Mouse (Mus musculus): ENCODE data around the gene Fastkd5. TPM values are rescaled to one million over a fixed set of nuclear protein-coding genes. Genes with fewer than 3 reads are reported as not detected.
A peak's percentile ranks its signal among the peaks of the same experiment; 100 is the strongest.

Gene Fastkd5
- polyA plus RNA-seq, 1 experiment from 2014 or later: 14.0 TPM

DNA sequence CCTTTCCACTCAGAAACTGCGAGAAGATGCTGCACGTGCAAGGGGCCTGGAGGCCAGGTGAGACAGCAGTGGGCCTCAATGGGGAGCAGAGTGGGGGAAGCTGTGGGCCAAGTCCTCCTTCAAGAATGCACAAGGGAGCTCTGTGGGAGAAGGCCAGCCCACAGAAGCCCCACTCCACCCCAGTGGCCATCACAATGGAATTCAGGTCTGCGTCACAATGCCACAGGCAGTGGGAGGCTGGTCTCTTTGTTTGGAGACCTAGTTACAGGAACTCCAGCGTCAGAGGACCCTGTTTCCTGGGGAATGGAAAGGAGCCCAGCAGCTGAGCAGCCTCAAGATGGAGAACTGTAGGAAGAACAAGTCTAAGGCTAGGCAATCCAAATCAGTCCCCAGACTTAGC lies 40.7 kb downstream of the Fastkd5 start:
- Histone ChIP-seq H3K27ac (ENCODE audit: low read depth, low read length) (no peak overlapping the region), H3K27me3 (replicated peaks; ENCODE audit: control insufficient read depth, insufficient read depth, low read length) (no peaks in the 10 kb centered on the region), H3K4me3 (ENCODE audit: low read depth, low read length) (no peak overlapping the region), H3K4me2 (ENCODE audit: low read length) (no peak overlapping the region), H3K4me1 (ENCODE audit: control insufficient read depth, insufficient read depth, low read length) (no peaks in the 10 kb centered on the region), H3K9ac (ENCODE audit: low read length) (no peak overlapping the region), H3K36me3 (ENCODE audit: control insufficient read depth, insufficient read depth, low read length) (peaks cover 21% of the 10 kb centered on the region), H3K9me3 (replicated peaks; ENCODE audit: control insufficient read depth, low read length) (no peaks in the 10 kb centered on the region)
- DNase-seq (ENCODE audit: low spot score) (no peak), ATAC-seq (no peak)
- 47% methylated on average over 4 of the region's 4 CpGs for WGBS

DNA sequence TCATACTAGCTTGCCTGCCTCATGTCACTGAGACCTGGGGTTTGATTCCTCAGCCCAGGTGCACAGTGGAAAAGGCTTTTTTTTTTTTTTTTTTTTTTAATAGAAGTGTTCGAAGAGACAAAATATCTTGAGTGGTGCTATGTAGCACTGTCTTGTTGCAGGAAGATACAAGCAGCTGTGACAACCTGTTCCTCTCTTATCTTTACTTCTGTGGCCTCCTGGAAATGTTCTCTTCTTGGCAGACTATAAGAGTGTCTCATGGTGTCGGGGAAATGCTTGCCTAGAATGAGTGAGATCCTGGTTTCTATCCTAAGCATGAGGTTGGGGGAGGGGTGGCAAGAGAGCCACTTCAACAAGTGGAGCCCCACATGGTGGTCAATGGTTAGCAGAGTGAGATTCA lies 41.5 kb downstream of the Fastkd5 start:
- no peaks in the 10 kb centered on the region for H3K4me1 ChIP-seq (ENCODE audit: control insufficient read depth, insufficient read depth, low read length)
- no peak overlapping the region for H3K4me2 ChIP-seq (ENCODE audit: low read length)
- peaks cover 20% of the 10 kb centered on the region for H3K36me3 ChIP-seq (ENCODE audit: control insufficient read depth, insufficient read depth, low read length)
- no peak overlapping the region for H3K9ac ChIP-seq (ENCODE audit: low read length)
- DNase-seq (ENCODE audit: low spot score) (no peak), ATAC-seq (no peak)
- 87% methylated on average over 2 of the region's 2 CpGs for WGBS
- H3K4me3 ChIP-seq (ENCODE audit: low read depth, low read length): no peak overlapping the region
- no peaks in the 10 kb centered on the region for H3K27me3 ChIP-seq (replicated peaks; ENCODE audit: control insufficient read depth, insufficient read depth, low read length)
- H3K27ac ChIP-seq (ENCODE audit: low read depth, low read length): no peak overlapping the region
- no peaks in the 10 kb centered on the region for H3K9me3 ChIP-seq (replicated peaks; ENCODE audit: control insufficient read depth, low read length)

DNA sequence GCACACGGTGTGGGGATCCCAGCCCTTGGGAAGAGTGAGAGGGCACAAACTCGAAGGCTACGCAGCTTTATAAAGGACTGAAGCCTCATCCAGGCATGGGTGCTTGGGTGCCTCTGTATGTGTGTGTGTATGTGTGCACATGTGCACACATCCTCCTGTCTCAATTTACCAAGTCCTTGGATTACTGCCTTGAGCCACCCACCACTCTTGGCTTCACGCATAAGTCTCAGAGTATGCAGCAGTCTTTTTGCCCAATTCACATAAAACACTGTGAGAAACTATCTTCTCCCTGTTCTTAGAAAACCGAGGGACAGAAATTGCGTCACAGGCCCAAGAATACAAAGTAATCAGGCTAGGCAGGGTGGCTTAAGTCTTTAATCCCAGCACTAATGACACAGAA lies 43.8 kb downstream of the Fastkd5 start:
- no peaks in the 10 kb centered on the region for H3K9me3 ChIP-seq (replicated peaks; ENCODE audit: control insufficient read depth, low read length)
- ATAC-seq: no peak
- no peak for DNase-seq (ENCODE audit: low spot score)

DNA sequence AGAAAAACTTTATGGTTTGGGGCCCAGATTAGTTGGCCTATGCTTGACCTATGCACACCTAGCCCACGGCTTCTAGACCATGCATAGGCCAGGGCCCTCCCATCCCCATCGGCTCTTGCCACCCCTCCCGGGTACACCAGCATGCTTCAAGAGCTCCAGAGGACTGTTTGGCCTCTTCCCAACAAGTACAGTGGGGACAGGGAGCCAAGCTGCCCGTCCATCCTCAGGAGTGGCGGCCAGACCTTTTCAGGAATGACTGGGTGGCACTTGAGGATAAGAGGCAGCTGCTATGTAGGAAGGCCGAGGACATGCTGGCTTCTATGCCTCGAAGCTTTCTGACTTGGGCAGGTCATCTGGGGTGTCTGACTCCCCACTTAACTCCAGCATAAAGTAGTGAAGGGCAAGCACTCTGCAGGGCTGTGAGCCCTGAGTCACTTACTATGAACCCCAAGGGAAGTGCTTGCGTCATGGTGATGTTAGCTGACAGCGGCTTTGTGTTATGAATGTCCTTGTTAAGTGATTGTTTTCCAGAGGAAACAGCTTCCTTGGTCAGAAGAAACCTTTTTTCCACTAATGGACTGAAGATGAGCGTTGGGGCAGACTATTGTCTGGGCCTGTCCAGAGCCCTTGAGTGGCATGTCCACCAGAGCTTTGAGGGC lies 45.8 kb downstream of the Fastkd5 start:
- H3K9me3 ChIP-seq (replicated peaks; ENCODE audit: control insufficient read depth, low read length): no peaks in the 10 kb centered on the region
- no peaks in the 10 kb centered on the region for H3K36me3 ChIP-seq (ENCODE audit: control insufficient read depth, insufficient read depth, low read length)
- H3K4me3 ChIP-seq (ENCODE audit: low read depth, low read length): no peak overlapping the region
- H3K27me3 ChIP-seq (replicated peaks; ENCODE audit: control insufficient read depth, insufficient read depth, low read length): peaks cover 36% of the 10 kb centered on the region
- no peak overlapping the region for H3K9ac ChIP-seq (ENCODE audit: low read length)
- no peak overlapping the region for H3K27ac ChIP-seq (ENCODE audit: low read depth, low read length)
- WGBS: 81% methylated on average over 10 of the region's 10 CpGs
- ATAC-seq (no peak), DNase-seq (ENCODE audit: low spot score) (no peak)
- H3K4me1 ChIP-seq (ENCODE audit: control insufficient read depth, insufficient read depth, low read length): no peaks in the 10 kb centered on the region
- H3K4me2 ChIP-seq (ENCODE audit: low read length): no peak overlapping the region

More for the DNA sequence above, 43.8 kb downstream of the Fastkd5 start:
- H3K4me3 ChIP-seq (ENCODE audit: low read depth, low read length): no peak overlapping the region
- no peaks in the 10 kb centered on the region for H3K4me1 ChIP-seq (ENCODE audit: control insufficient read depth, insufficient read depth, low read length)
- H3K27ac ChIP-seq (ENCODE audit: low read depth, low read length): no peak overlapping the region
- peaks cover 9% of the 10 kb centered on the region for H3K36me3 ChIP-seq (ENCODE audit: control insufficient read depth, insufficient read depth, low read length)
- peaks cover 16% of the 10 kb centered on the region; the same call in 1 of the 2 replicates for H3K27me3 ChIP-seq (replicated peaks; ENCODE audit: control insufficient read depth, insufficient read depth, low read length)
- 84% methylated on average over 6 of the region's 6 CpGs for WGBS
- no peak overlapping the region for H3K4me2 ChIP-seq (ENCODE audit: low read length)
- no peak overlapping the region for H3K9ac ChIP-seq (ENCODE audit: low read length)

DNA sequence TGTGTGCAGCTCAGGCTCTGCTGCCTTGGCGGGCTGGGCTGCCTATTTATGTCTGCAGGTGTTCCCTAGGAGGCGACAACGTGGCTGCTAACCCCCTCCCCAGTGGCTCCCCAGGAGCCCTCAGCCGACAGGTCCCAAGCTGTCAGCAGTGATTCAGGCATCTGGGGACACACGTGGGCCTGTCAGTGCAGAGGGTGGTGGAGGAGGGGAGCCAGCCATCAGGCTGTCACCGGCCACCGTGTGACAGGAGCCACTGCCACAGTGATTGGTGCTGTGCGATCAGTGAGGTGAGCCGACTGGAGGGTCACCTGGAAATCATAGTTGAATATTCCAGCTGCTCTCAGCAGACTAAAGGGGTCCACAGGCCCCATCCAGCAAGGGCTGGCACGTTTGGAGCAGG lies 47.3 kb downstream of the Fastkd5 start, which contains the start of gene Avp:
Gene Avp, minus strand, starts transcription at position 3 of the 400 bp plus-strand sequence.
- no peak within 1 kb of the TSS for H3K4me2 ChIP-seq (ENCODE audit: low read length)
- peaks cover 51% of the 10 kb centered on the region for H3K27me3 ChIP-seq (replicated peaks; ENCODE audit: control insufficient read depth, insufficient read depth, low read length)
- H3K36me3 ChIP-seq (ENCODE audit: control insufficient read depth, insufficient read depth, low read length): no peaks in the 10 kb centered on the region
- H3K4me3 ChIP-seq (ENCODE audit: low read depth, low read length): no peak within 1 kb of the TSS
- 33% methylated on average over 10 of the region's 10 CpGs for WGBS
- no peak for DNase-seq (ENCODE audit: low spot score)
- no peak within 1 kb of the TSS for H3K9ac ChIP-seq (ENCODE audit: low read length)
- H3K9me3 ChIP-seq (replicated peaks; ENCODE audit: control insufficient read depth, low read length): no peaks in the 10 kb centered on the region
- no peak within 1 kb of the TSS for H3K27ac ChIP-seq (ENCODE audit: low read depth, low read length)
- no peak for ATAC-seq
- no peaks in the 10 kb centered on the region for H3K4me1 ChIP-seq (ENCODE audit: control insufficient read depth, insufficient read depth, low read length)

DNA sequence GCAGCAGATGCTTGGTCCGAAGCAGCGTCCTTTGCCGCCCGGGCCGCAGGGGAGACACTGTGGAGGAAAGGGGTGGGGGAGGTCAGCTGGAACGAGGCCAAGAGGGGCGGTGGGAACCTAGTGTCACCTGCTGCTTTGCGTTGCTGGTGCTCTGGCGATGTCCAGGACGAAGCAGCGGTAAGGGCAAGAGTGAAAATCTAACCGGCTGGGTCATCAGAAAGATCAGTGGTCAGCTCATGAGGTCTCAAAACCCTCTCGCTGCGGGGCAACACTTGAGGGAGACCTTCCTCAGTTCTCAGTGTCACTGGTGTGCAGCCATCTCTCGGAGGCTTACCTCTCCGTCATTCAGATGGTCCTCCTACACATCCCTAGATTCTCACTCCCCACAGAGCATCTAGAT lies 48.6 kb downstream of the Fastkd5 start:
- H3K27ac ChIP-seq (ENCODE audit: low read depth, low read length): no peak overlapping the region
- H3K9me3 ChIP-seq (replicated peaks; ENCODE audit: control insufficient read depth, low read length): no peaks in the 10 kb centered on the region
- 1% methylated on average over 16 of the region's 16 CpGs for WGBS
- H3K4me2 ChIP-seq (ENCODE audit: low read length): peak overlapping the region; percentile 42
- H3K9ac ChIP-seq (ENCODE audit: low read length): no peak overlapping the region
- H3K27me3 ChIP-seq (replicated peaks; ENCODE audit: control insufficient read depth, insufficient read depth, low read length): peaks cover 59% of the 10 kb centered on the region
- H3K36me3 ChIP-seq (ENCODE audit: control insufficient read depth, insufficient read depth, low read length): no peaks in the 10 kb centered on the region
- DNase-seq (ENCODE audit: low spot score): no peak
- ATAC-seq: no peak
- H3K4me1 ChIP-seq (ENCODE audit: control insufficient read depth, insufficient read depth, low read length): no peaks in the 10 kb centered on the region
- H3K4me3 ChIP-seq (ENCODE audit: low read depth, low read length): peak overlapping the region; percentile 23; the same call in 1 of the 2 replicates

DNA sequence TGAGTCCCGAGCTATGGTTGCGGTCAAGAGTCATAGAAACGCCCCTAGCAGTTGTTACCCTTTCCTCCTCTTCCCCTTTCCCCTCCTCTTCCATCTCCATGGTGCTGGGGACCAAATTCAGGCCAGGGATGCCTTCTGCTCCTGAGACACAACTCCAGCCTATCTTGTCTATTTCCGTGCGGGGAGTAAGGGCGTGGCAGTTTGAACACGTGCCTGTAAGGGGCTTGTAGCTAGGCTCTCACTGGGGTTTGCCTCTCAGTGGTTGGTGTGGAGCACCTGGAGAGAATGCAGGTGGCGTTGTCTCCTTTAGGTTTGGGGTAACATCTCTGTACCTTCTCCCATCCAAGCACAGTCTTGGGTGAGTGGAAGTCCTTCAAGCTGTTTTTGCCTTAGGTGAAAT lies 50.0 kb downstream of the Fastkd5 start:
- Histone ChIP-seq H3K36me3 (ENCODE audit: control insufficient read depth, insufficient read depth, low read length) (no peaks in the 10 kb centered on the region), H3K9me3 (replicated peaks; ENCODE audit: control insufficient read depth, low read length) (no peaks in the 10 kb centered on the region), H3K27ac (ENCODE audit: low read depth, low read length) (no peak overlapping the region), H3K4me1 (ENCODE audit: control insufficient read depth, insufficient read depth, low read length) (no peaks in the 10 kb centered on the region), H3K4me3 (ENCODE audit: low read depth, low read length) (no peak overlapping the region), H3K9ac (ENCODE audit: low read length) (no peak overlapping the region), H3K27me3 (replicated peaks; ENCODE audit: control insufficient read depth, insufficient read depth, low read length) (peaks cover 73% of the 10 kb centered on the region), H3K4me2 (ENCODE audit: low read length) (no peak overlapping the region)
- 10% methylated on average over 8 of the region's 8 CpGs for WGBS
- ATAC-seq: no peak
- no peak for DNase-seq (ENCODE audit: low spot score)

DNA sequence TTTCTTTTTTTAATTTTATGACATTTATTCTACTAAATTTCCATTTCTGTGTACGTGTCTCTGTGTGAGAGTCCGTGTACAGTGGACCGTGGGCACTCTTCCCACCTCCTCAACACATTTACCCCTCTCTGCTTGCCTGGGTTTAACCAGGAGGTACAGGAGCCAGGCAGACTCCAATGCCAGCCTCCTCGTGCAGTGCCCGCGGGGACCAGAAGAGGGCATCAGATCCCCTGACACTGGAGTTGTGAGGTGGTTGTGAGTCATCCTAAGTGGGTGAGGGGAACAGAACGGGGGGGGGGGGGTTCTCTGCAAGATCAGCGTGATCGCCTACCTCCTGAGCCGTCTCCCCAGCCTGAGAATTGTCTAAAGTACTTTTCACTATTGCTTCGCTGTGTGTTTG lies 51.7 kb downstream of the Fastkd5 start:
- H3K27ac ChIP-seq (ENCODE audit: low read depth, low read length): no peak overlapping the region
- WGBS: 8% methylated on average over 11 of the region's 11 CpGs
- no peak; the same call in 1 of the 2 replicates for ATAC-seq
- H3K9ac ChIP-seq (ENCODE audit: low read length): no peak overlapping the region
- H3K4me3 ChIP-seq (ENCODE audit: low read depth, low read length): no peak overlapping the region
- peak; percentile 57 for DNase-seq (ENCODE audit: low spot score)
- peaks cover 73% of the 10 kb centered on the region for H3K27me3 ChIP-seq (replicated peaks; ENCODE audit: control insufficient read depth, insufficient read depth, low read length)
- H3K4me1 ChIP-seq (ENCODE audit: control insufficient read depth, insufficient read depth, low read length): no peaks in the 10 kb centered on the region
- H3K36me3 ChIP-seq (ENCODE audit: control insufficient read depth, insufficient read depth, low read length): no peaks in the 10 kb centered on the region
- no peaks in the 10 kb centered on the region for H3K9me3 ChIP-seq (replicated peaks; ENCODE audit: control insufficient read depth, low read length)
- H3K4me2 ChIP-seq (ENCODE audit: low read length): no peak overlapping the region

DNA sequence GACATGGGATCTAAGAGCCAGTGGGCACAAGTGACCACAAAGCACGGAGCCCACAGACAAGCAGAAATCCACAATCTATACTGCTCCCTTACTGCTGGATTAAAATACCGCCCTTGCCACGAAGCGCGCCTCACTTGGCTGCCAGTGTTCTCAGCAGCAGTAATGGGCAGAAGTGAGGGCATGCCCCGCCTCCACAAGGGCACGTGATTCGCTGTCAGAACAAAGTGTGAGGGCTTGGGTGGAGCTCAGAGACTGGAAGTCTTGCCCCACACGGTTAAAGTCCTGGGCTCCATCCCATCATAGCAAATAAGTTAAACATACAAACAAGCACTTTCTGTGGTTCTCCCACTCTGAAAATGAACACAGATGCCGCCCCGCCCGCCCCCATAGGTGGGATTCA lies 52.2 kb downstream of the Fastkd5 start:
- Histone ChIP-seq H3K4me3 (ENCODE audit: low read depth, low read length) (no peak overlapping the region), H3K27ac (ENCODE audit: low read depth, low read length) (no peak overlapping the region), H3K27me3 (replicated peaks; ENCODE audit: control insufficient read depth, insufficient read depth, low read length) (peaks cover 72% of the 10 kb centered on the region), H3K4me1 (ENCODE audit: control insufficient read depth, insufficient read depth, low read length) (no peaks in the 10 kb centered on the region), H3K9ac (ENCODE audit: low read length) (no peak overlapping the region), H3K4me2 (ENCODE audit: low read length) (no peak overlapping the region; the same call in 1 of the 2 replicates), H3K9me3 (replicated peaks; ENCODE audit: control insufficient read depth, low read length) (no peaks in the 10 kb centered on the region), H3K36me3 (ENCODE audit: control insufficient read depth, insufficient read depth, low read length) (no peaks in the 10 kb centered on the region)
- peak; percentile 49; the same call in 1 of the 2 replicates for ATAC-seq
- peak; percentile 31 for DNase-seq (ENCODE audit: low spot score)
- 2% methylated on average over 12 of the region's 12 CpGs for WGBS
